Mouse (Mus musculus) megakaryocyte, embryonic 14.5 days (primary cell): ENCODE data around the gene 2310009B15Rik.

Experiments
- FLI1 ChIP-seq: IDR thresholded peaks from 2 replicates; pipeline ENCODE4 v1.6.1; 2012; ENCODE audit warnings: low read length, inconsistent platforms, mixed read lengths
- GATA1 ChIP-seq: IDR thresholded peaks from 3 replicates; pipeline ENCODE4 v1.6.1; 2012; ENCODE audit warnings: mixed read lengths, low read length, inconsistent platforms, borderline replicate concordance

- TF ChIP-seq GATA1 (no peak), FLI1 (no peak)
Measured at GRCm38 (mm10) chr1:138842756-138843155, 13.9 kb downstream of the 2310009B15Rik start.
